Mouse (Mus musculus) heart, adult 2 months (tissue): ENCODE measurements around the gene B9d2.

Source experiments
- CTCF ChIP-seq: fragments of 200-600 bp; IDR thresholded peaks from 2 replicates; pipeline ENCODE4 v1.8.1; 2022; ENCODE audit warnings: antibody characterized with exemption, mild to moderate bottlenecking, moderate library complexity
- POLR2A ChIP-seq: fragments of 200-500 bp; IDR thresholded peaks from 2 replicates; pipeline ENCODE4 v1.6.1; 2011; ENCODE audit warnings: mild to moderate bottlenecking, low read depth, low read length, control low read depth; ENCODE audit not compliant: insufficient read depth

DNA sequence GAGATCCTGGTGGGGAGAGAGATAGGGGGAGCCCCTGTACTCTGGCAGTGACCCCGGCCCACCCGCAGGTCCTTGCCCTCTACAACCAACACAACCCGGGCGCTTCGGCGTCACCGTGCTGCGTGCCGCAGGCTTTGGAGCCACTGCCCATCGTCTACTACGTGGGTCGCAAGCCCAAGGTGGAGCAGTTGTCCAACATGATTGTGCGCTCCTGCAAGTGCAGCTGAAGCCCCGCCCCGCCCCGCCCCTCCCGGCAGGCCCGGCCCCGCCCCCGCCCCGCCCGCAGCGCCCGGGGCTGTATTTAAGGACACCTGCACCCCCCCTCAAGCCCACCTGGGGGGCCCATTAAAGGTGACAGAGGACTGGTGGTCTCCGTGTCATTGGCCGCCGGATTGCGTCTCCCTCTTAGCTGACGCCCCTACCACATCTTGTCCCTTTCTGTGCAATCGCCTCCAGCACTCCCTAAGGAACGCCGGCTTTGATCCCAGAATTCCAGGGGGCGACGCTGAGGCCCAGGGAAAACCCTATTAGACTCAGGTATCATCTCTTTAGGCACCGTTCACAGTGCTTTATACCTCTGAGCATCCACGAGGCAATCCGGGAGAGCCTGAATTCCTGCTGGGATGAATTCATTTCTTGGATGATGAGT is 24.3 kb downstream of the B9d2 start:
- TF ChIP-seq POLR2A (no peak), CTCF (no peak)
